Mouse (Mus musculus): ENCODE results near the gene Ube2n.

DNA sequence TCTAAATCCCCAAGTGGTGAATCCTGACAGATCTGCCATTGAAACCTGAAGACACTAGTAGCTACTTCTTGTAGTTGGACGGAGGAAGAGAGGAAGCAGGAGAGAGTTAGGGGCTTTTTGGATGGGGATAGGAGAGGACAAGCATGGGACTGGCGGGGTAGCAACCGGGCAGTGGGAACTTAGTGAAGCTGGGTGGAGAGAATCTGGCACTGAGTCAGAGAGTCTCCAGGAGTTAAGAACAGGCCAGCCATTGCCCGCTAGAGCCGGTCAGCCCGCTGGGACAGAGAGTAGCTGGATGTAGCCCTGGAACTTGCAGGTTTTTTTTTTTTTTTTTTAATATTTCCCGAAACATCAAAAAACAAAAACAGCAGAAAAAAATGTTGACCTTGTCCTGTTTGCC lies 18.4 kb downstream of the Ube2n start:
- TF ChIP-seq CTCF (IDR thresholded peaks at IDR 0.05 in 2 of 3, conservative IDR thresholded peaks at IDR 0.05 in 1 of 3; ENCODE audit: control insufficient read depth in 1 of 3, insufficient read depth in 1 of 3, low read depth in 2 of 3, low read length in 3 of 3, poor library complexity in 1 of 3, severe bottlenecking in 1 of 3) (no peak), POLR2AphosphoS2 (IDR thresholded peaks at IDR 0.05; ENCODE audit: low read length) (no peak), ZNF384 (IDR thresholded peaks at IDR 0.05; ENCODE audit: low read depth, low read length) (no peak), RAD21 (IDR thresholded peaks at IDR 0.05; ENCODE audit: low read depth, low read length) (no peak), USF1 (IDR thresholded peaks at IDR 0.05; ENCODE audit: low read depth, low read length) (no peak), E2F4 (IDR thresholded peaks at IDR 0.05; ENCODE audit: borderline replicate concordance, low read depth, low read length) (no peak), SMC3 (IDR thresholded peaks at IDR 0.05; ENCODE audit: low read depth, low read length) (no peak), GATA1 (IDR thresholded peaks at IDR 0.05; ENCODE audit: low read depth, low read length) (no peak)

Data from MEL (cell line).